Mouse (Mus musculus) mesoderm, embryonic 11.5 days (tissue): Measurements from ENCODE around the gene Atp6ap1.
A peak's percentile ranks its signal among the peaks of the same experiment; 100 is the strongest.

Source experiments
- DNase-seq: peaks from one replicate; pipeline ENCODE4 v3.0.0-alpha.2; 2012; ENCODE audit warnings: low read depth, low spot score

The Atp6ap1 gene

GRCm38 (mm10) chrX:74304867-74305700, 8.2 kb downstream of the Atp6ap1 start, which contains the start of gene Gdi1:
Gene Gdi1 (plus strand): TSS chrX:74304998.
- DNase-seq, result peak; percentile 82

DNA sequence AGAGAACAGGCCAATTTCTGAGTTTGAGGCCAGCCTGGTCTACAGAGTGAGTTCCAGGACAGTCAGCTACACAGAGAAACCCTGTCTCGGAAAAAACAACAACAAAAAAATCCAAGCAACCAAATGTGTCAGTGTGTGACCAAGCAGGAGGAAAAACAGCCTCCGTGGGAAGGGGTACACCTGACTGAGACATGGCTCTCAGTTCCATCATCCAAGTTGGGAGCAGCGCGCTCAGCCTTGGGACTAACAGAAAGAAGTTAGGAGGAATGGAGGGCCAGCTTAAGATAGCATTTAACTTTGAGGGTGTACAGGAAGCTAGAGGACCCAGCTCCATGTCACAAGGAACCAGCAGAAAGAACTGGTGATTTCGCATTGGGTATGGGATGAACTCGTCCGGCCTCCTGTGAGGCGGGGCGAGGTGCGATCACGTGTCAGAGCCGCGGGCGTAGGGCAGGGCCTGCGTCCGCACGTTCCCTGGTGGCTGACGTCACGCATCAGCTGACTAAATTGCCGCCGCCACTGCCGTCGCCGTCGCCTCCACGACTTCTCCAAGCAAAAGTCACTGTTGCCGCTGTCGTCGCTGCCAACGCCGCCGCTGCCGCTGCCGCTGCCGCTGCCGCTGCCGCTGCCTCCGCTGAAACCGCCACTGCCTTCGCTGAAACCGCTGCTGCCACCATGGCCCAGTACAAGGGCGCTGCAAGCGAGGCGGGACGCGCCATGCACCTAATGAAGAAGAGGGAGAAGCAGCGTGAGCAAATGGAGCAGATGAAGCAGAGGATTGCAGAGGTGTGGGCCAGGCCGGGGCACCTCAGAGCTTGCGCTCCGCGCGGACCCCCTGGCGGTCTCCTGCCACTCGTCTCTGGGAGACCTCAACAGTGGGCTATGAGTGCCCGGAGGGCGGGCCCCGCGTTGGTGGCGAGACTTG, 15.9 kb downstream of the Atp6ap1 start, which contains the start of gene Fam50a:
Gene Fam50a (plus strand): TSS at position 494 of the 925 bp plus-strand sequence.
- DNase-seq, result peak; percentile 85

DNA sequence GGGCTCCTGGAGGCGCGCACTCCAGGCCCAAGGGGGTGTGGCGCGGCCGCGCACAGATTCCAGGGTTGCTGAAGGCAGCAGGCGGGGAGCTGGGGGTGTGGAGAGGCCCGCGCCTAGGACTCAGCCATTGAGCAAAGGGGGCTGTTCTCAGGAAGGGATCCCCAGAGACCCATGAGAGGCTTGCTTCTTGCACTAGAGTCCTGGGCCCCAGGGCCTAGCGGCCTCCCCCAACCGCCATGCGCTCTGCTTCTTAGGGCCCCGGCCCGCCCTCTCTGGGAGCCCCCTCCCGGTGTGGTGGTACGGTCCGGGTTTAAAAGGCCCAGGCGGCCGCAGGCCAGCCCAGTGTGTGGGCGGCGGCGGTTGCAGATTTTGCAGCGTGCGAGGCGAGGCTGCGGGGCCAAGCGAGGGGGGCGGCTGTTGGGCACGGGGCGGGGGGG, 31.8 kb downstream of the Atp6ap1 start, which contains the start of gene Plxna3:
Gene Plxna3 (plus strand): TSS at position 342 of the 437 bp plus-strand sequence.
- DNase-seq, result peak; percentile 70

GRCm38 (mm10) chrX:74329215-74329671, 32.3 kb downstream of the Atp6ap1 start:
- DNase-seq, result no peak

DNA sequence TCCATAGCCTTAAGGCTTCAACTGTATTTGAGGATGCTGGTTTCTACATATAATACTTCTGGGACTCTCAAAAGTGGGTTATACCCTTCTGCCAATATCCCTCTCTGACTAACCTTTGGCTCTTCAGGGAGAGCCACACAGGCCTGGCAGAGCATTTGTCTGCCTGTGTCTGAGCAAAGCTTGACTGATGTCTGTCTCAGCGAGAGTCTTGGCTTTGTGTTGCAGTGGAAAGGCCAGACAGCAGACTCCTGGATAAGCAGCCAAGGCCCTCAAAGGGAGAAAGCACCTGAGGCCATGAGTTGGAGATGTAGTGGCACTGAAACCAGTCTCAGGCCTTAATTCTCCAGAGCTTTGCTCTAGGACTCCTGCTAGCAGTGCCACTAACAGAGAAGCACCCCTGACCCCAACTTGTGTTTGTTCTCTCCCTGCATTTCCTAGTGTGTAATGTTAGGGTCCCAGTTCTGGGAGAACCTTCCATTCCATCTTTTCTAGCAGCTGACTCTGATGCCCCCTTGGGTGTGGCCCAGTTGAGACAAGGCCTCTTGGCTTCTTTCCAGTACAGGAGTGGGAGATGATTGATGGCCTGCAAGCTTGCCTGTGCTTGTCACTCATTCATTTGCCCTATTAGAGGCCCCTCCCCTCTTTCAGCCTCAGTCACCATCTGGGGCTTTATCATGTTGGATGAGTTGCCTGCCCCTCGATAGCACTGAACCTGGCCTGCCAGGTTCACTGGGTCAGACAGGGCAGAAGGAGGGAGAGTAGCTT, 33.5 kb downstream of the Atp6ap1 start:
- no peak for DNase-seq

DNA sequence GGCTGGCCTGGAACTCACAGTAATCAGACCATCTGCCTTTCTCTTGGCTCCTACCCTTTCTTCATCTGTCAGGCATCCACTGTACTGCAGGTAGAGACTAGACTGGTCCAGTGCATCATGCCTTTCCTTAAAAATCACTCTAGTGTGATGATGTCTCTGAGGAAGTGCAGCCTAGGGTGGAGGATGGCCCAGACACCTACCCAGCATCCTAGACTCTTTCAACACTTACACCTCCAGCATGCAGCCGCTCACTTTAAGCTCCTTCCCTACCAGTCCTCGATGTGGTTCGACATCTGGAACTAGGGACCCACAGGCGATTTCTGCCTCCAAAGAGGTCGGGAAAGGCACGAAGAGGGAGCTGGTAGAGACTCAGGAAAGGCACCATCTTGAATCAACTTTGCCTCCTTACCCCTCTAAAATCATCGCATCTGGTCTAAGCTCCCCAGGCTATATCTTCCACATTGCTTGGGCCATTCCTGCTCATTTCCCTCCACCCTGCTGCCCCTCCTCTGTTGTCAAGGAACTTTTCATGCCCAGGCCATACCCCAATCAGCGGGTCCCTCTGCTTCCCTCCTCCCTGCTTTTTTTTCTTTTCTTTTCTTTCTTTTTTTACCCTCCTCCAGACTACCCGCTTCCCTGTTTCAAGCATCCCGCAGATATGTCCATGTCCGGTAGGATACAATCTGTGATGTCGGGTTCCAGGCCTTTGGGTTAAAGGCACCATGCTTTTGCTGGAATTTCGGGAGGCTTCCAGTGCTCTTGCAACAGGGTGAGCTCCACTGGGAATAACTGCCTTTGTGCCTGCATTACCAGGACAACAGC, 56.0 kb downstream of the Atp6ap1 start:
- no peak for DNase-seq

DNA sequence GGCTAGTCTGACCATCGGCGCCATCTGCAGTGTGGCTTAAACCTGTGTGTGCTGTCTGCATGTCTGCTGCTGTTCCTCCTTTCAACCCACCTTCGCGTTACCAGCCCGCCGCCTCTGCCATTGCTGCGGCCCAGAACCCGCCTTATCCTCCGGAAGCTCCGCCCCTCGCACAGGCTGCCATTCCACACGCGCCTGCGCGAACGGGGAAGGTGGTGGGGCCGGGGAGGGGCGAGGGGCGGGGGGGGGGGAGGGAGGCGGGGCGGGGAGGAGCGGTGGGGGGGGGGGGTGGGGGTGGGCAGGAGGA, 56.5 kb downstream of the Atp6ap1 start, which contains the start of gene Lage3:
Gene Lage3 (minus strand): TSS at position 152 of the 304 bp plus-strand sequence.
- DNase-seq, result peak; percentile 74
